Mouse (Mus musculus): ENCODE measurements around the gene Afap1l2. TPM values are rescaled to one million over a fixed set of nuclear protein-coding genes. Genes with fewer than 3 reads are reported as not detected.
A peak's percentile ranks its signal among the peaks of the same experiment; 100 is the strongest.

Afap1l2 gene
- polyA plus RNA-seq, 1 experiment: 1.3 TPM

- Histone ChIP-seq H3K4me3 (ENCODE audit: insufficient read depth, low read depth, low read length) (peak within 1 kb of the TSS; percentile 37), H3K27ac (replicated peaks; ENCODE audit: low read depth, low read length) (no peak within 1 kb of the TSS), H3K4me1 (ENCODE audit: control insufficient read depth, insufficient read depth, insufficient read length, low read length) (peaks cover 2% of the 10 kb centered on the region; the same call in 1 of the 2 replicates)
Observed at GRCm38 (mm10) chr19:56873816-56874600, 134.0 kb downstream of the Afap1l2 start, which contains the start of gene Vwa2. Gene Vwa2, plus strand, starts transcription at chr19:56874249.

- peaks cover 2% of the 10 kb centered on the region; the same call in 1 of the 2 replicates for H3K4me1 ChIP-seq (ENCODE audit: control insufficient read depth, insufficient read depth, insufficient read length, low read length)
- no peak overlapping the region for H3K27ac ChIP-seq (replicated peaks; ENCODE audit: low read depth, low read length)
- H3K4me3 ChIP-seq (ENCODE audit: insufficient read depth, low read depth, low read length): no peak overlapping the region
Observed at GRCm38 (mm10) chr19:56867701-56868100, 140.3 kb downstream of the Afap1l2 start.

Other genes starting within 250 kb of the Afap1l2 start
- 13.5 and 19.8 TPM in 2 replicates for gene Ccdc186, start 186.0 kb downstream of the Afap1l2 start, polyA plus RNA-seq (2012; ENCODE audit: insufficient read depth, insufficient read length, missing spikeins)
- gene Tdrd1, start 182.0 kb downstream of the Afap1l2 start, polyA plus RNA-seq (2012; ENCODE audit: insufficient read depth, insufficient read length, missing spikeins): not detected in 2 replicates
- not detected in 2 replicates for gene Vwa2, start 134.0 kb downstream of the Afap1l2 start, polyA plus RNA-seq (2012; ENCODE audit: insufficient read depth, insufficient read length, missing spikeins)

Data from brown adipose tissue, adult 24 weeks (tissue).